Mouse (Mus musculus): ENCODE data around the gene Crip2. TPM values are rescaled to one million over a fixed set of nuclear protein-coding genes. Genes with fewer than 3 reads are reported as not detected.

Gene Crip2
- total RNA-seq, 2 experiments from 2014 or later = 1,259 to 1,405 TPM

DNA sequence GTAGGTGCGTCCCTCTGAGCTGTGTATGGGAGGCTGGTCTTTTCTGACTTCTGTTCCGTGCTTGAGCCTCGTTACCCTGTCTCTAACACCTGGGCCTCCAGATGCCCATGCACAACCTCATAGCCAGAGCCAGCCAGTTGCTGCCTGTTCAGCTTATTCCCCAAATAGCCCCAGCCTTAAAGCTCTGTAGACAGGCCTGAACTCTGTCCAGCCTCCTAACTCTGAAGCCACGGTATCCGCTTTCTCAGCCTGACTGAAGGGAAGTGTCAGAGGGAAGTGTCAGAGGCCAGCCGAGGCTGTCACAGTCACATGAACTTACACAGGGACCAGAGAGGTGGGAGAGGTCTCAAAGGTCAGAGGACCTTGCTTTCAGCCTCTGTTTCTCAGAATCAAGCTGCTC lies 15.3 kb upstream of the Crip2 start:
- intact Hi-C loops (cut with DNase I) = no loop called here
- DNase-seq = no peak

DNA sequence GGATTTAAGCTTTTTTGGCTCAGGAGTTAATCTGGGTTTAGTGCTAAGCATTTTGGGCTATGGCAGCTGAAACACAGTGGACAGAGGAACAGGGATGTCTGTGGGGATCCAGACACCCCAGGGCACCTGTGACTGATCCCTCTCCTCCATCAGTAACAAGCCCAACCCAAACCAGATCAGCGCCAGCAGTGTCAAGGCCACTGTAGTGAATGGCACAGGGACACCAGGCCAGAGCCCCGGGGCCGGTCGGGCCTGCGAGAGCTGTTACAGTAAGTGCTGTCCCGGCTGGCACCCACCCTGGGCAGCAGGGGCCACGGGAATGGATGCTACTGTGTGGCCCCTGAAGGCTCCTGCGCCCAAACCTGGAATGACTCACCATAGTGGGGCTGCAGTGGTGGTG lies 9.3 kb upstream of the Crip2 start:
- no peak for DNase-seq
- intact Hi-C loops (cut with DNase I) = no loop called here

DNA sequence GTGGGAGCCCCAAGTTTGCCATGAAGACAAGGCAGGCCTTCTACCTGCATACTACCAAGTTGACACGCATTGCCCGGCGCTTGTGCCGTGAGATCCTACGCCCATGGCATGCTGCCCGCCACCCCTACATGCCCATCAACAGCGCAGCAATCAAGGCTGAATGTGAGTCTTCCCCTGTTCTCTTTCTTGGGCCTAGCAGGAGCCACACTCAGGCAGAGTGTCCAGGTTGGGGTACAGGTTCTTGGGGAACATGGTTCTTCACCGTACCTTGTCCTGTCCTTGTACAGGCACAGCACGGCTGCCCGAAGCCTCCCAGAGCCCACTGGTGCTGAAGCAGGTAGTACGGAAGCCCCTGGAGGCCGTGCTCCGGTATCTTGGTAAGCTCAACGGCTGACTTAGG lies 8.4 kb upstream of the Crip2 start:
- DNase-seq = no peak
- intact Hi-C loops (cut with DNase I) = no loop called here

DNA sequence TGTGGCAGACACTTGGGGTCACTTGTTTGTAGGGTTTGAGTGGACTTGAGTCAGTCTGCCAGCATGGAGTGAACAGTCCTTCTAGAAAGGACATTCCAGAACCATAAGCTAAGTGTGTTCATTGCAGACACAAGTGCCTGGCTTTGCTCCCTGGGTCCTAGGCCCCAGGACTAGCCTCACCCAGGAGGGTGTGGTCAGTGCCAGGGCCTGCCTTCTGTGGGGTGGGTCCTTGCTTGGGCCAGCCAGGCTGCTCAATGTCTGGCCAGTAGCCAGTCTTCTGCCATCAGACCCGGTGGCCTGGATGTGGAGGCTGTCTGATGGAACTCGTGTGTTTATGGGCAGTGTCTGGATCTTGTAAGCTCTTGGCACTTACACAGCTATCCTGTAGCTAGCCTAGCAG lies 7.5 kb upstream of the Crip2 start:
- intact Hi-C loops (cut with DNase I) = no loop called here
- DNase-seq = peak; percentile 92 to 95

DNA sequence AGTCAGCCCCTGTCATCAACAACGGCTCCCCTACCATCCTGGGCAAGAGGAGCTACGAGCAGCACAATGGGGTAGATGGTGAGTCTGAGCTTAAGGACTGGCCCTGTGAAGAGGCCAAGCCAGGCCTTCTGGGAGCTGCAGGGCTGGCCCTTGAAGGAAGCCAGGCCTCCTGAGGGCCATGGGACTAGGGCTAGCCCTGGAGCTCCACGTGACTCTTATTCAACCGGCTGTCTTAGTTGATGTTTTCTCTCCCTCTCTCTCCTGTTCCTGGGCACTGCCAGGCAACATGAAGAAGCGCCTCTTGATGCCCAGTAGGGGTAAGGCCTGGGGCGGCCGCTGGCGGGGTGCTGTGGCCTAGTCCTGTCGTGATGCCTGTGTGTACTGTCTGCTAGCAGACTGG lies 6.8 kb upstream of the Crip2 start:
- no peak for DNase-seq

DNA sequence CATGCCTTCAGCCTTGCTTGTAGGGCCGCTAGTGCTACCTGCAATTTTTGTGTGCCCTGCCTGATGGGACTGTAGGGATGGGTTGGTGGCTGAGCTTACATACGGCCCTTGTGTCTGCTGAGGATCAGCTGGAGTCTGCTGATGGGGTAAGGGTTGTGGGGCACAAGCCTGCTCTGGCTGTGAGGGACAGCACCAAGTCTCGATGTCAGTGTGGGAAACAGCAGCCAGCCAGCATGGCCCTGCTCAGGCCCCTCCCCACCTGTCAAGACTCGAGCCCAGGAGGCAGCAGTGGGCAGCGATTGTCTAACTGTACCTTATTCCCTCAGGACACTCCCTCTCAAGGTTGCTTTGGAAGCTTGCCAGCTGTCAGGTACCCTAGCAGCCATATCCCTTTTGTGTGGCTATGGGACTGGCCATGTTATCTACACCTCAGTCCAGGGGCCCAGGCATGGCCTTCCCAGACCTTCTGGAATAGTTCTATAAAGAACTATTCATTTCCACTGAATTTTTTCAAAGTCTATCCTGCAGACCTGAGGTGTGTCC lies 6.1 kb upstream of the Crip2 start:
- intact Hi-C loops (cut with DNase I) = no loop called here
- no peak for DNase-seq

More for the DNA sequence above, 6.8 kb upstream of the Crip2 start:
- intact Hi-C loops (cut with DNase I) = no loop called here

DNA sequence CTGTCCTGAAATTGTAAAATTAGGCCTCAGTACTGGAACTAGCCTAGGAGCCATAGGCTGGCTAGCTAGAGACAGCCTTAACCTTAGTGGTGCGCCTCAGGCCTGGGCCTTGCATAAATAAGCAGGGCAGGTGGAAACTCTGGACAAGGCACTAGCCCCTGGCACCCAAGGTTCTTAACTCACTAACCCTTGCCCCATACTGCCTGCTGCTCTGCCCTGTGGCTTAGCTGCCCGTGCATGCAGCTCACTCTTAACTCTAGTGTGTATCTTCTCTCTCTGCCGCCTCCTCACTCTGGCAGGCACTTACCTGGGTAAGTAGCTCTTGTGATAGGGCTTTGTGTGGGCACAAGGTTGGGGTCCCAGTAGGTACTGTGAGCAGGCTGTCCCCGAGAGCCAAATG lies 5.5 kb upstream of the Crip2 start:
- no peak for DNase-seq
- intact Hi-C loops (cut with DNase I) = no loop called here

DNA sequence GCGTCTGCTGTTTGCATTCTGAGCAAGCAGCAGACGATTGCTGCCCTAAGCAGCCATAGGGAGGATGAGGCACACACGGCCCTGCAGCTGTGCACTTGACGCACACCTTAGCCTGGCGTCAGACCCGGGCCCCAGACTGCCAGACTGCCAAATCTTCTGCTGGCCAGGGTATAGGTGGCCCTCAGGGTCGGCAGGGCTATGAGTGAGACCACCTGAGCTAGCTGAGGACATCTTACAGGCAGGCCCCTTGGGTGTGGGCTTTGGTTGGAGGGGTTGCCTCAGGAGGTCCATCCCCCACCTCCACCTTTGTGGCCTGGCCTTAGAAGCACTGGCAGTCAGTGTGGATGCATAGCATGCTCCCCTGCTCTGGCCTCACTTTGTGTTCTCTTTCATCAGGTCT lies 4.6 kb upstream of the Crip2 start:
- DNase-seq = no peak
- intact Hi-C loops (cut with DNase I) = no loop called here

DNA sequence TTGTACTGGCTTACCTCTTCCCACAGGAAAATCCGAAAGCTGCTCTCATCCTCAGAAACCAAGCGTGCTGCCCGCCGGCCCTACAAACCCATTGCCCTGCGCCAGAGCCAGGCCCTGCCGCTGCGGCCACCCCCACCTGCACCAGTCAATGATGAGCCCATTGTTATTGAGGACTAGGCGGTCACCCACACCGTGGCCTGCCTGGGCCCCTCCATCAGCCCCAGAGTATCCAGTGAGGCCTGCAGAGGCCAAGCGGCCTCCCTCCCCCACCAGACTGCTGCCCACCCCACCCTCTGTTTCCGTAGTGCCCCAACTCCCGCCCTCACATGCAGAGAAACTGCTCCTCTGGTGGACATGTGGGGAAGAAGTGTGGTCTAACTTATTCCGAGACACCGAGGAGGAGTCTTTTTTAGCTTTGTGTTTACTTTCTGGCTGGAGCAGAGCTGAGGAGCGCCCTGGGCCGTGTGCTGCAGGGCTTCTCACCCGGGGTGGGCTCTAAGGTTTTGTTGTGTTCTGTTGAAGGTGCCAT lies 3.5 kb upstream of the Crip2 start:
- intact Hi-C loops (cut with DNase I) = no loop called here
- no peak for DNase-seq

DNA sequence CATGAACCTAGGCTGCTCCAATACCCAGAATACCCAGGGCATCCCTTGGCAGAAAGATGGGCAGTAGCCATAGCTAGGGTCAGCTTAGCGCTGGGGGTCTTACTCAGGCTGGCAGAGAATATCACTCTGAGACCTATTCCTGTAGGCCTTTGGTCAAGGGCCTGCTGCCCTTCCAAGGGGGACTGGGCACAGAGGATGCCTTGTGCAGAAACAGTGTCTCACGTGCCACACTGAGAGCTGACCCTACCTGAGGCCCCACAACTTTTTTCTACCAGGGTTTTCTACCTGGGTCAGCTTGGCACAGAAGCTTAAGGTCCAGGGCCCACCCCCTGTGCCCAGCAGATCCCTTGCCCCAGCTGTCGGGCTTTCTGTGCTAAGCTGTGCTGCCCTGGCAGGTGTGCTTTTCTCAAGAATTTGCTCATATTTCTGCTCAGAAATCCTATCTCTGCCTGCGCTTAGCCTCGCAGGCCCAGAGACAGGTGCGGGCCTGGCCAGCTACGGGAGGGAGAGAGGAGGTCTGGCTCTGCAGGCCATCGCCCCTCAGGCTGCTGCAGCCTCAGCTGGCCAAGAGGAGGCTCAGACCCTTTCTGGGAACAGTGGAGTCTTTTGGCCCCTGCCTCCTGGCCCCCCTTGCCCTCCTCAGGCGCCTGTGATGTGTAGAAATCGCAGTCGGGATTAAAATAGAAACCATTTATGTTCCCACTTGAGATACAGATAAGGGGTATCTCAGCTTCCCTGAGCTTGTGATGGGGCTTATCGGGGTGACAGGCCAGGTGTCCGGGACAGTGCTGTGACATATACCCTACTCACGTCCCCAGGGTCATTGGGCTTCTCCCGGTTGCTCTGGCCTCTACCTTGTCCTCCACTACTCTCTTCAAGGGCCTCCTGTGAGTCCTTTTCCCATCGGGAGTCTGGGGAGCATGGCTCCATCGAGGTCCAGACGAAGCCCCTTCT lies 2.5 kb upstream of the Crip2 start:
- intact Hi-C loops (cut with DNase I) = no loop called here
- DNase-seq = peak; percentile 62 to 79

DNA sequence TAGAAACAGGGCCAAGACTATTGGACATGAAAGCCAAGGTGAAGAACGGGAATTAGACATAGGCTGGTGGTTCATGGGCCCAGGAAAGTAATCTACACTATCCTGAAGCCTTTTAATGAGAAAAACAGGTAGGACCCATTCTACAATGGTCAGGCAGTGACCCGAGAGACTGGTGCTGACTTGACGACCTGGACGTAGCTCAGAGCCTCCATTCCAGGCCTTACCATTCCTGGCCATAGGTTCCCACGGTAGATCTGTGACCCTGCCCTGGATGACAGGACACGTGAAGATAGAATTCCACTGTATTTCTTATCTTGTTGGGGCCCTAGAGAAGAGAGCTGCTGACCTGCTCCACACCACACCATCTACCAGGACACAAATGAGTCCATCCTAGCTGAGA lies 1.7 kb upstream of the Crip2 start:
- DNase-seq = no peak
- intact Hi-C loops (cut with DNase I) = no loop called here

DNA sequence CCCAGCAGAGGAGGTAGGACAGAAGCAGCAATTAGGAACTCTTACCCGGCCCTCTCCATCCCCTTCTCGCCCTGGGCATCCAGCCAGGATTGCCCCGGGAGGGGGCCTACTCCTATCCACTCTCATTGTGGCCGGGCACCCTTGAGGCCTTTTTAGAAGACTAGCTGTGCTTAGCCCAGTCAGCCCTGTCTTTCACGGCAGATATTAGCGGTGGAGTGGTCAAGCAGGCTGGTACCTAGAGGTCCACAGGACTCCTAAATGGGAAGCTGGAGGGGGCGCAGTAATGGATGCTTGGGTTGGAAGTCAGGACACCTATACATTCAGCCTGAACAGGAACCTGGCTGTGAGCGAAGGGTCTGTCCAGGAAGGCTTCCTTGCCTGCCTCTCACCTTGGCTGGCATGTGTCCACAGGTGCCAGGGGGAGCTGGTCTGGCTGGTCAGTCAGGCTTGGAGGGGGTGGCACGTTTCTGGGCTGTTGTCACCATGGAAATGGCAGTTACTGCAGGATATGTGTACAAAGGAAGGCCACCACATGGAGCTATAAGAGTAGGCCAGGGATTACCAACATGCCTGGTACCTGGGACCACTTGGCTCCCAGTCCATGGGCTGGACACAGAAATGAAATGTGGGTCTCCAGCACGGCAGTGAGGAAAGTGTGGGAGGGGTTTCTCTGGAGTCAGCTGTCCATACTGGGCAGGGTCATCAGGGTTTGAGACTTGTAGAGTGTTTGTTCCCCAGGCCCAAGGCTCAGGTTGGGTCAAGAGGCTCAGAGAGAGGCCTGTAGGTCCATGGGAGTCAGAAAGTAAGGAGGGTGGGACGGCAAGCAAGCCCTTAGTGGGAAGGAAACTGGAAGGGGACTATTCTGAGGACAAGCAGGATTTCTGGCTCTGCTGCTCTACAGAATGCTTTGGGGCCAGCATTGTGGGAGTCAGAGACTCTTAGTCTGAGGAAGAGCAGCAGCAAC lies 853 bp upstream of the Crip2 start:
- intact Hi-C loops (cut with DNase I) = loop anchor here (1.0 kb wide), 1 partner anchor 22 kb away; no protein-coding TSS in a partner anchor
- DNase-seq = no peak

DNA sequence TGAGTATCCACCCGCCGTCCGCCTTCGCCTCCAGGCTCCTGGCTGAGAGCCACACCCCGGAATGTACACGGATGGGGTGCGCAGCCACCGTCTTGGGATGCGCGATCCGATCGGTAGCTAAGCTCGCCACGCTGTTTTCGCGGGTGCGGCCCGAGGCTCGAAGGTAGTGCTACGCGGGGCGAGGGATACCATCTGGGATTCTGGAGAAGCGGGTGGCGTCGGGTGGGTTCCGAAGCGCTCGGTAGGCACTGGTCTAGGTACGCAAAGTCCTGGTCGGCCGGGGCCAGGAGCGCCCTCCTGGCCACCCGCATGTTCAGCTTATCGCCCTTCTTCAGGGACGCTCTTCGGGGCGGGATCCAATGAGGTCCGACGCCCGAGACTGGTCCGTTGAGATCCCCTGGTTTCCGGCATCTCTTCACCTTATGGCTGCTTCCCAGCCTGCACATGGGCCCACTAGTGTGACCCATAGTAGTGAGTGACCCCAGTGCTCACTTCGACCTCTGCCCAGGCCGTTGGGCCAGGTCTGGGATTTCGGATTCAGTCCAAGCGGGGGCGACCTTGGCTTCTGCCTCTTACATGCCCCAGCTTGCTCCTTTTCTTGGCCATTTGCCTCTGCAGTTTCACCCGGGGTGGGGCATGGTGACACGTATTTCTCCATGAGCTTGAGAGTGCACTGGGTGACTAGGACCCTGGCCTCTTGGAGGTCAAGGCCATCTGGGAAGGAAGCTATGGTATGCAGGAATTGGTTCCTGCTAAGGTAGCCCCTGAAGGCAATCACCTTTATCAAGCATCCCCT lies 778 bp downstream of the Crip2 start:
- intact Hi-C loops (cut with DNase I) = no loop called here
- DNase-seq = peak; percentile 80 to 88

DNA sequence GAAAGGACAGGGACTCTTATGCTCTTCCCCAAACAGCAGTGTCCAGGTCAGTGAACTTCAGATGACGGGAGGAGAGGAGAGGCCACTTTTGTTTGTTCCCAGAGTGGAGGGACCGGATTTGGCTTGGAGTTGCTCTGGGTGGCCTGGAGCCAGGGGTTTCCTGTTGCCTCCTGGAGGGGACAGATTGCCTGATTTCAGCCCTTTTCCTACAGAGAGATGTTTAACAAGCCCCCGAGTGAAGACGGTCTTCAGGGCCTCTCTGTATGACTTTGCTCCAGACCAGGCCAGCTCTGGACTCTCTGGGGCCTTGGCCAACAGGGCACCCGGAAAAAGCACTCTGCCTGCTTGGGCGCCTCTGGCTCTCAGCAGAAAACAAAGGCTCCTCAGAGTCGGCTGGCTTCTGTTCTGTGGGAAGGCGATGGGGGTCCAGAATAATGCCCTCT lies 1.5 kb downstream of the Crip2 start:
- intact Hi-C loops (cut with DNase I) = no loop called here
- DNase-seq = peak; percentile 79 to 84

DNA sequence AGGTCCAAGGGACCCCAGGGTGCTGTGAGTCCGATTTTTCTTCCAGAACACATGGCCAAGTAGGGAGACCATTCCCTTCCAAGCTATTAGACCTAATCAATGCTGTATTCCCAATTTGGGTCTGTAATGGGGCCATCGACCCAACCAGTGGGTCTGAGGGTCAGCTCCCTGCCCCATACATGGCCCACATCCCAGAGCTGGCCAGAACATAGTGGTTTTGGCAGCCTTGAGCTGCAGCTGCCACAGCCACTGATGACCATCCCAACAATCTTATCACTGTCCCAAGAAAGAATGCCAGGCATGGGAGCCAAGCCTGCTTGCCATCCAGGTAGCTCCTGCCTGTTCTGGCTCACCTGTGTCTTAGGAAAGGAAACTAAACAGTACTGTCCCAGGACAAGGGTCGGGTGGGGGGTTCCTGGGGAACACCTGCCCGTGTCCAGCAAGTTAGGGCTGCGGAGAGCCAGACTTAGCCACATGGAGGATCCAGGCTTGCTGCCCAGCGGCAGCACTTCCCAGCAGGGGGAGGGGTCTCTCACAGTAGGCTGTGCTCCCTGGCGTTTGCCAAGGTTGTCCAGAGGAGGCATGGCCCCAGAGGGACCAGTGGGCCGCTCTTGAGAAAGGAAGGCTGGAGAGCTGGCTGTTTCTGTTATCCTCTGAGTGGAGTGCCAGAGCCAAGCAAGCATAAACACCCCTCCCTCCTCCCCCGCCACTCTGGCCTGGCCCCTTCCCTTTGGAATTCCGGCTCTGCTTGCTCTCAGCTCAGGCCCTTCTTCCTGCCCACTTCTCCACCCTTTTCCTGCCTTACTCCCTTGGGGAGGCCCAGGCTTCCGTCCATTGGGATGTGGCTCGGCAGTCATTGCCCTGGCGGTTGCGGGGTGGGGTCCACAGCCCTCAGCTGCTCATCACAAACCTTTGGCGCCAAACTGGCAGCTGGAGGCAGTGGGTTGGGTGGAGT lies 2.3 kb downstream of the Crip2 start:
- intact Hi-C loops (cut with DNase I) = no loop called here
- peak; percentile 92 to 95 for DNase-seq

DNA sequence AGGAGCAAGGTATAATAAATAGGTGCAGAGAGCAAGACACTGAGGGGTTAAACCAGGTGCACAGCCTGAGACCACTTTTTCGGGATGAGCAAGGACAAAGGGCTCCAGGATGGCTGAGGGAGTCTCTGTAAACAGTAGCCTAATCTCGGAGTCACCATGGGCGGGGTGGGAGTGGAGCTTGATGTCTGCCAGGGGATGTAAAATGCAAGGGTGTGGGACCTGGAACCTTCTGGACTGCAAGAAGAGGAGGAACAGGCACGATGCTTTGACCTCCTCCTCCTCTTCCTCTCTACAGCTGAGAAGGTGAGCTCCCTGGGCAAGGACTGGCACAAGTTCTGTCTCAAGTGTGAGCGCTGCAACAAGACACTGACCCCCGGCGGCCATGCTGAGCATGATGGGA lies 3.1 kb downstream of the Crip2 start:
- intact Hi-C loops (cut with DNase I) = no loop called here

DNA sequence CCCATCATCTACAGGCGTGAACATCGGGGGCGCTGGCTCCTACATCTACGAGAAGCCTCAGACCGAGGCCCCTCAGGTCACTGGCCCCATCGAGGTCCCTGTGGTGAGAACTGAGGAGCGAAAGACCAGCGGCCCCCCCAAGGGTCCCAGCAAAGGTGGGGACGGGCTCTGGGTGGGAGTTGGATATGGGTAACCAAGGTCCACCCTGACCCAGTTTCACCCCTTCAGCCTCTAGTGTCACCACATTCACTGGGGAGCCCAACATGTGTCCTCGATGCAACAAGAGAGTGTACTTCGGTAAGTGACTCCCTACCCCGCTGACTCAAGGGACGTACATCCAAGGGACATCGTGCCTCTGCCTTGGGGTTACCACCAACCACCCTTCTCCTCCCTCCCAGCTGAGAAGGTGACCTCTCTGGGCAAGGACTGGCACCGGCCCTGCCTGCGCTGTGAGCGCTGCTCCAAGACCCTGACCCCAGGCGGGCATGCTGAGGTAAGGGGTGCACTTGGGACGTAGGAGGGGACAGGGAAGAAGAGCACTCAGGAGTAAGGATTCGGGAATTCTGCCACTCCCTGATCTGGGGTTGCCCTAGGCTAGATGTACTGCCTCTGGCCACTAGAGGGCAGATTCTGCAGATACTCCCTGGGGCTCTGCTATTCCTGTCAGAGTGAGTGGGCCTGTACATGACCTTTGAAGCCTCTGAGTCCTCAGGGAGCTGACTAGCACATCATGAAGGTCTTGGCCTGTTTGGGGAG lies 4.1 kb downstream of the Crip2 start:
- intact Hi-C loops (cut with DNase I) = no loop called here
- peak in 1 of 2 experiments; percentile 72 for DNase-seq

More for the DNA sequence above, 3.1 kb downstream of the Crip2 start:
- DNase-seq = peak in 1 of 2 experiments; percentile 59

DNA sequence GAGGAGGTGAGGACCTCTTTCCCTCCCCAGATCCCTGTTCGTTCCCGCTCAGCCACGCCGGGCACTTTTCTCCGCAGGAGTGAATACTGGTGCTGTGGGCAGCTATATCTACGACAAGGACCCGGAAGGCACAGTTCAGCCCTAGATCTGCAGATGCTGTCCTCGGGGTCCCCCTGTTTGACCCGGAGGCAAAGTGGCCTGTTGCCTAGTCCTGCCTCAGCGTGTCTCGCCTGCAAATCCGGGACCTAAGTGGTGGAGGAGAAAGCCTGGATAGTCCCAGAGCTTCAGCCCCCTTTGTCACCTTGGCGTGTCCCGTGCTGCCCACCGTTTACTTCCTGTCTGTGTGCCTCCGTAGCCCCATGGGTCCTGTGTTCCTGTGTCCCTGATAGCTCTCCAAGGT lies 4.8 kb downstream of the Crip2 start:
- intact Hi-C loops (cut with DNase I) = no loop called here
- no peak for DNase-seq
